Mouse (Mus musculus): ENCODE data around the gene Atf7. TPM values are rescaled to one million over a fixed set of nuclear protein-coding genes. Genes with fewer than 3 reads are reported as not detected.

Gene Atf7
- polyA plus RNA-seq, 1 experiment from 2014 or later = 46.2 TPM

MicroRNAs within 50 kb of the gene (microRNA counts, 519-probe panel; counts per million panel counts)
- 2,032 counts per million, percentile 53 among the panel's probes with 10 or more counts for microRNA mmu-miR-688

Small RNAs within 50 kb of the gene (microRNA-seq; reads per million reads assigned to microRNA genes)
- not detected for gene Mir688

Other genes with a start within 250 kb of the Atf7 start
- gene Sp1, start 219.3 kb downstream of the Atf7 start, polyA plus RNA-seq (2015; fragmentation: Nextera tagmentation; extraction: Ambion mirVana) = 12.3 and 14.1 TPM in 2 replicates
- not detected in 2 replicates for gene Amhr2, start 180.1 kb downstream of the Atf7 start, polyA plus RNA-seq (2015; fragmentation: Nextera tagmentation; extraction: Ambion mirVana)
- gene Prr13, start 166.4 kb downstream of the Atf7 start, polyA plus RNA-seq (2015; fragmentation: Nextera tagmentation; extraction: Ambion mirVana) = 74.8 and 79.2 TPM in 2 replicates
- gene Pcbp2, start 154.9 kb downstream of the Atf7 start, polyA plus RNA-seq (2015; fragmentation: Nextera tagmentation; extraction: Ambion mirVana) = 262 and 269 TPM in 2 replicates
- gene Gm10337, start 121.7 kb downstream of the Atf7 start, polyA plus RNA-seq (2015; fragmentation: Nextera tagmentation; extraction: Ambion mirVana) = 5.2 and 9.0 TPM in 2 replicates
- 24.1 and 25.2 TPM in 2 replicates for gene Map3k12, start 108.4 kb downstream of the Atf7 start, polyA plus RNA-seq (2015; fragmentation: Nextera tagmentation; extraction: Ambion mirVana)
- 100 and 110 TPM in 2 replicates for gene Tarbp2, start 107.3 kb downstream of the Atf7 start, polyA plus RNA-seq (2015; fragmentation: Nextera tagmentation; extraction: Ambion mirVana)
- 2.9 and 3.8 TPM in 2 replicates for gene Npff, start 100.5 kb downstream of the Atf7 start, polyA plus RNA-seq (2015; fragmentation: Nextera tagmentation; extraction: Ambion mirVana)
- gene Gm28047, start 397 bp downstream of the Atf7 start, polyA plus RNA-seq (2015; fragmentation: Nextera tagmentation; extraction: Ambion mirVana) = not detected in 2 replicates
- gene Atp5g2, start 46.9 kb upstream of the Atf7 start, polyA plus RNA-seq (2015; fragmentation: Nextera tagmentation; extraction: Ambion mirVana) = 52.6 and 56.3 TPM in 2 replicates
- gene Calcoco1, start 96.7 kb upstream of the Atf7 start, polyA plus RNA-seq (2015; fragmentation: Nextera tagmentation; extraction: Ambion mirVana) = 53.4 and 62.8 TPM in 2 replicates

Measured in embryonic facial prominence, embryonic 13.5 days (tissue).